Mouse (Mus musculus) heart, postnatal 25 days (tissue): ENCODE results near the gene Ccdc103. TPM values are rescaled to one million over a fixed set of nuclear protein-coding genes. Genes with fewer than 3 reads are reported as not detected.

Source experiments
- total RNA-seq, 2 experiments: library from RNA; stranded (reverse); gene quantifications; 2 replicates each; pipeline ENCODE4 v1.2.3; 2021

Ccdc103 gene
- total RNA-seq, 2 experiments from 2014 or later: not detected

Other genes starting within 250 kb of the Ccdc103 start
- not detected for gene Meioc, start 217.5 kb upstream of the Ccdc103 start, total RNA-seq
- gene Ccdc43, start 183.4 kb upstream of the Ccdc103 start, total RNA-seq: 10 to 100 TPM; 21.2 to 22.8 TPM
- 1 to 10 TPM; 3.8 to 4.1 TPM for gene Adam11, start 119.8 kb upstream of the Ccdc103 start, total RNA-seq
- 10 to 100 TPM; 27.4 to 29.2 TPM for gene Gjc1, start 61.5 kb upstream of the Ccdc103 start, total RNA-seq
- gene Higd1b, start 45.4 kb upstream of the Ccdc103 start, total RNA-seq: 10 to 100 TPM; 11.6 to 17.6 TPM
- gene Eftud2, start 219 bp upstream of the Ccdc103 start, total RNA-seq: 10 to 100 TPM; 34.6 to 36.1 TPM
- not detected for gene Fam187a, start 4.0 kb downstream of the Ccdc103 start, total RNA-seq
- gene Gfap, start 19.7 kb downstream of the Ccdc103 start, total RNA-seq: under 1 TPM; 0.13 to 0.31 TPM
- under 1 TPM; 0.44 to 0.50 TPM for gene Kif18b, start 43.9 kb downstream of the Ccdc103 start, total RNA-seq
- not detected for gene C1ql1, start 65.5 kb downstream of the Ccdc103 start, total RNA-seq
- 10 to 100 TPM; 65.2 to 66.1 TPM for gene Nmt1, start 147.0 kb downstream of the Ccdc103 start, total RNA-seq
- gene Dcakd, start 147.1 kb downstream of the Ccdc103 start, total RNA-seq: 10 to 100 TPM; 83.5 to 84.3 TPM
- gene Plcd3, start 220.5 kb downstream of the Ccdc103 start, total RNA-seq: 10 to 100 TPM; 14.7 to 16.3 TPM
- 10 to 100 TPM; 36.7 to 39.0 TPM for gene Acbd4, start 220.5 kb downstream of the Ccdc103 start, total RNA-seq
- 10 to 100 TPM; 17.5 to 18.8 TPM for gene Hexim1, start 235.0 kb downstream of the Ccdc103 start, total RNA-seq